Mouse (Mus musculus): ENCODE data around the gene Xpot. TPM values are rescaled to one million over a fixed set of nuclear protein-coding genes. Genes with fewer than 3 reads are reported as not detected.

Xpot gene
- total and polyA plus RNA-seq, 3 experiments: 132 to 151 (median 140) TPM

DNA sequence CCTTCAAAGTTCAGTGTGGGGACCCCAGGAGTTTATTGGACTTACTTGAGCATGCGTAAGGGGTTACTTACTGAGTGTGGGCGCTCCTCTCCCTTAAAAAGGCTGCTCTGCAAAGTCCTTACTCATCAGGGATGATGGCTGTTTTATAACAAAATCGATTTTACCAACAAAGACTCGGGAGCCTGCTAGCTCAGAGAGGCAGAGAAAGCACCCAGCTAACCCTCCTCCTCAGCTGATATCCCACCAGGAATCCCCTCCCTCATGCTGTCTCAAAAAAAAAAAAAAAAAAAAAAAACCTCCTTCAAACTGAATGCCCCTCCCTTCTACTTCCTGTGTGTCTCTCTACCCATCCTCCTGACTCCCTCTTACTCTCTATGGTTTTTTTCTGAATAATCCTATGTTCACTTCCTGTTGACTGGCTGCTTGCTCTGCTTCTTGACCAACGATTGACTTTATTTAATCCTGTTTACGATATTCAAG lies 2.5 kb upstream of the Xpot start:
- DNase-seq (ENCODE audit: extremely low read depth): peak; percentile 53
- Histone ChIP-seq H3K9me3 (replicated peaks; ENCODE audit: low read length) (no peaks in the 10 kb centered on the region), H3K36me3 (replicated peaks in 1 of 2; ENCODE audit: control insufficient read depth in 1 of 2, insufficient read depth in 1 of 2, low read length in 1 of 2) (peaks cover 0 to 5% of the 10 kb centered on the region in 2 experiments), H3K4me2 (ENCODE audit: insufficient read depth, low read depth, poor library complexity, severe bottlenecking) (peak overlapping the region; percentile 75), H3K4me3 (replicated peaks in 1 of 3; ENCODE audit: low read depth in 2 of 3, low read length in 2 of 3, poor library complexity in 1 of 3) (peak overlapping the region; percentile 40 to 85 (median 42)), H3K27ac (ENCODE audit: insufficient read depth, low read depth) (no peak overlapping the region), H3K4me1 (ENCODE audit: control insufficient read depth in 1 of 2, insufficient read depth in 2 of 2) (peaks cover 15 to 34% of the 10 kb centered on the region in 2 experiments), H3K27me3 (replicated peaks) (no peaks in the 10 kb centered on the region), H3K79me2 (replicated peaks; ENCODE audit: control insufficient read depth, extremely low read depth, insufficient read depth, poor library complexity, severe bottlenecking) (peaks cover 21% of the 10 kb centered on the region), H3K9ac (ENCODE audit: insufficient read depth, low read depth) (peak overlapping the region; percentile 73)
- TF ChIP-seq ZMIZ1 (IDR thresholded peaks at IDR 0.05; ENCODE audit: low read depth, low read length): no peak
- TF ChIP-seq NELFE (IDR thresholded peaks at IDR 0.05; ENCODE audit: low read depth, low read length): no peak
- no peak for TF ChIP-seq USF1 (IDR thresholded peaks at IDR 0.05; ENCODE audit: low read depth, low read length)
- TF ChIP-seq ETS1 (conservative IDR thresholded peaks at IDR 0.05; ENCODE audit: low read depth, low read length): no peak
- peak; percentile 63 for TF ChIP-seq NRF1 (IDR thresholded peaks at IDR 0.05; ENCODE audit: low read depth, low read length)
- no peak; the same call in 1 of the 2 replicates for TF ChIP-seq GABPA (IDR thresholded peaks at IDR 0.05; ENCODE audit: insufficient replicate concordance, low read depth, low read length)
- TF ChIP-seq CTCF (conservative IDR thresholded peaks at IDR 0.05 in 1 of 2, IDR thresholded peaks at IDR 0.05 in 1 of 2; ENCODE audit: low read depth in 2 of 2, low read length in 2 of 2): no peak
- TF ChIP-seq HCFC1 (IDR thresholded peaks at IDR 0.05; ENCODE audit: low read depth, low read length): peak; percentile 84
- TF ChIP-seq MAX (IDR thresholded peaks at IDR 0.05; ENCODE audit: low read length): peak; percentile 21; the same call in 1 of the 2 replicates
- no peak for TF ChIP-seq EP300 (IDR thresholded peaks at IDR 0.05; ENCODE audit: low read length)
- no peak for TF ChIP-seq CHD1 (IDR thresholded peaks at IDR 0.05; ENCODE audit: low read depth, low read length)
- TF ChIP-seq MXI1 (IDR thresholded peaks at IDR 0.05; ENCODE audit: low read depth, low read length): 0 out of 2 replicates have a peak, but pooled peaks have one; percentile 44
- TF ChIP-seq ZNF384 (IDR thresholded peaks at IDR 0.05; ENCODE audit: low read depth, low read length): peak; percentile 99
- TF ChIP-seq RAD21 (IDR thresholded peaks at IDR 0.05; ENCODE audit: low read depth, low read length): no peak
- peak; percentile 64; the same call in 1 of the 2 replicates for TF ChIP-seq SIN3A (IDR thresholded peaks at IDR 0.05; ENCODE audit: low read length)
- no peak for TF ChIP-seq E2F4 (IDR thresholded peaks at IDR 0.05; ENCODE audit: insufficient replicate concordance, low read depth, low read length)
- peak; percentile 72 for TF ChIP-seq TBP (conservative IDR thresholded peaks at IDR 0.05; ENCODE audit: low read depth, low read length)
- TF ChIP-seq JUN (IDR thresholded peaks at IDR 0.05; ENCODE audit: insufficient read depth, low read depth, low read length): no peak
- TF ChIP-seq ZC3H11A (IDR thresholded peaks at IDR 0.05; ENCODE audit: low read depth, low read length): no peak
- no peak for TF ChIP-seq MEF2A (IDR thresholded peaks at IDR 0.05; ENCODE audit: borderline replicate concordance, low read depth, low read length)
- TF ChIP-seq ELF1 (IDR thresholded peaks at IDR 0.05; ENCODE audit: low read depth, low read length): peak; percentile 71
- TF ChIP-seq BHLHE40 (IDR thresholded peaks at IDR 0.05; ENCODE audit: low read depth, low read length): 0 out of 2 replicates have a peak, but pooled peaks have one; percentile 21
- no peak for TF ChIP-seq USF2 (conservative IDR thresholded peaks at IDR 0.05; ENCODE audit: low read depth, low read length)
- TF ChIP-seq TCF12 (IDR thresholded peaks at IDR 0.05; ENCODE audit: low read depth, low read length): peak; percentile 73
- TF ChIP-seq ZKSCAN1 (IDR thresholded peaks at IDR 0.05; ENCODE audit: borderline replicate concordance, low read depth, low read length): no peak
- no peak for TF ChIP-seq POLR2AphosphoS2 (IDR thresholded peaks at IDR 0.05; ENCODE audit: low read depth, low read length)
- no peak for TF ChIP-seq RCOR1 (conservative IDR thresholded peaks at IDR 0.05; ENCODE audit: low read depth, low read length)
- TF ChIP-seq IRF4 (IDR thresholded peaks at IDR 0.05; ENCODE audit: low read depth, low read length): 0 out of 2 replicates have a peak, but pooled peaks have one; percentile 34
- no peak for TF ChIP-seq JUND (conservative IDR thresholded peaks at IDR 0.05; ENCODE audit: low read depth, low read length)
- 0 out of 2 replicates have a peak, but pooled peaks have one; percentile 42 for TF ChIP-seq MAFK (IDR thresholded peaks at IDR 0.05; ENCODE audit: insufficient replicate concordance, low read length)
- no peak for TF ChIP-seq UBTF (IDR thresholded peaks at IDR 0.05; ENCODE audit: low read depth, low read length)
- TF ChIP-seq PAX5 (IDR thresholded peaks at IDR 0.05; ENCODE audit: low read length): no peak
- TF ChIP-seq MYC (IDR thresholded peaks at IDR 0.05; ENCODE audit: low read depth, low read length): peak; percentile 78
- peak; percentile 40 for TF ChIP-seq POLR2A (IDR thresholded peaks at IDR 0.05; ENCODE audit: low read depth, low read length)
- 0 out of 2 replicates have a peak, but pooled peaks have one; percentile 55 for TF ChIP-seq KAT2A (IDR thresholded peaks at IDR 0.05; ENCODE audit: insufficient replicate concordance, low read length)
- TF ChIP-seq CHD2 (IDR thresholded peaks at IDR 0.05; ENCODE audit: low read length): 0 out of 2 replicates have a peak, but pooled peaks have one; percentile 23
- TF ChIP-seq SMC3 (IDR thresholded peaks at IDR 0.05; ENCODE audit: low read depth, low read length): no peak
- TF ChIP-seq MAZ (IDR thresholded peaks at IDR 0.05; ENCODE audit: low read depth, low read length): no peak
- in situ Hi-C loops (cut with MboI; ENCODE audit: low pct_ligation_motif_present, low pct_unique_long_range_greater_than_20kb, low sequenced_read_pairs) (no loop called here), dilution Hi-C loops (cut with MboI; ENCODE audit: extremely low pct_ligation_motif_present, extremely low pct_unique_long_range_greater_than_20kb, low sequenced_read_pairs) (no loop called here)
